Mouse (Mus musculus) lung, adult 2 months (tissue): ENCODE results near the gene Ttyh3. TPM values are rescaled to one million over a fixed set of nuclear protein-coding genes. Genes with fewer than 3 reads are reported as not detected.

Experiments
- DNase-seq: peaks from one replicate; pipeline ENCODE4 v3.0.0; 2022
- H3K4me1 ChIP-seq: fragments of 200-500 bp; 2 replicates; pipeline ENCODE4 v1.6.1; 2011; ENCODE audit warnings: low read length; ENCODE audit not compliant: control insufficient read depth, insufficient read depth
- H3K4me3 ChIP-seq: fragments of 200-500 bp; replicated peaks from 2 replicates; pipeline ENCODE3; 2011; ENCODE audit warnings: low read depth, mild to moderate bottlenecking, control low read depth, low read length; ENCODE audit errors: extremely low read depth
- CTCF ChIP-seq: fragments of 200-500 bp; IDR thresholded peaks from 2 replicates; pipeline ENCODE4 v1.5.1; 2011; ENCODE audit warnings: mild to moderate bottlenecking, low read length, control low read depth; ENCODE audit not compliant: insufficient read depth
- POLR2A ChIP-seq: fragments of 200-500 bp; IDR thresholded peaks from 2 replicates; pipeline ENCODE4 v1.6.1; 2011; ENCODE audit warnings: low read depth, mild to moderate bottlenecking, control low read depth, low read length, borderline replicate concordance; ENCODE audit errors: extremely low read depth
- WGBS: fragments of 180-500 bp; shearing (Covaris S2); methylation state at CpG from one replicate; pipeline ENCODE4 v1.1.7; 2018; 5-methylcytosine and 5-hydroxymethylcytosine counted together
- polyA plus RNA-seq: library from polyadenylated mRNA; depleted of rRNA; stranded (reverse); fragments of >200 nt; gene quantifications from 2 replicates; pipeline ENCODE4 v1.2.3, GENCODE M21; 2012

Gene Ttyh3
- polyA plus RNA-seq, 1 experiment = 117 TPM

DNA sequence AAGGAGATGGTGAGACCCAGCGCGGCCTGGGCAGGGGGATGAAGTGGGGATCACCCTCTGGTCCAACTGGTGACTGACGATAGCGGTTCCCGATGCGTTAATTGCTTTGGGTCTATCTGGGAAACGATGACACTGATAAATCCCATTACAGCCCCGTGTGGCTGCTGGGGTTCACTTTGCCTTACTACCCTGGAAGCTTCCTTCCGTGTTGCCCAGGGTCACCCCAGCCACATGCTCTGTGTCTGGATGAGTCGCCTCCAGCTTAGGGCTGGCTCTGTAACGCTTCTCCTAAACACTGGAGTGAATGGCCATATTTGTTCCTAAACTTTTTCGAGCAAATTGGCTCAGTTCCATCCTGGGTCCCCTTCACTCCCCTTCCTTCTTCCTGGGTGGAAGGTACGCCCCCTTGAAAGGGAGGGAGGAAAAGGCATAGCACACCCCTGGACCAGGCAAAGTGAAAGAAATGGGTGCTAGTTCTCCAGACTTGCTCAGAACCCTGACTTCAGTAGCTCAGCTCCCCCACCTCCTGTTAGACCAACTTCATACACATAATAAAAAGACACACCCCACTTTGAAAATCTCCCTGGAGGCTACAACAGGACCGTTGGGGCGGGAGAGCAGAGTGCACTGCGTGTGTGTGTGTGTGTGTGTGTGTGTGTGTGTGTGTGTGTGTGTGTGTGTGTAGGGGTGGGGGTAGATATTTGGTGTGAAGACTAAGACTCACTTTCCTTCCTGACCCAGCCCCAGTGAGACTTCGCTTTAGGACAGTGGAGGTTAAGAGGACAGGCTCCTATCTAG is 40.8 kb downstream of the Ttyh3 start:
- peak; percentile 42 for DNase-seq
- H3K4me1 ChIP-seq = peaks cover 14% of the 10 kb centered on the region
- H3K4me3 ChIP-seq = peak overlapping the region; percentile 93
- WGBS = 2% methylated on average over 17 of the region's 17 CpGs
- TF ChIP-seq POLR2A (no peak), CTCF (no peak)

DNA sequence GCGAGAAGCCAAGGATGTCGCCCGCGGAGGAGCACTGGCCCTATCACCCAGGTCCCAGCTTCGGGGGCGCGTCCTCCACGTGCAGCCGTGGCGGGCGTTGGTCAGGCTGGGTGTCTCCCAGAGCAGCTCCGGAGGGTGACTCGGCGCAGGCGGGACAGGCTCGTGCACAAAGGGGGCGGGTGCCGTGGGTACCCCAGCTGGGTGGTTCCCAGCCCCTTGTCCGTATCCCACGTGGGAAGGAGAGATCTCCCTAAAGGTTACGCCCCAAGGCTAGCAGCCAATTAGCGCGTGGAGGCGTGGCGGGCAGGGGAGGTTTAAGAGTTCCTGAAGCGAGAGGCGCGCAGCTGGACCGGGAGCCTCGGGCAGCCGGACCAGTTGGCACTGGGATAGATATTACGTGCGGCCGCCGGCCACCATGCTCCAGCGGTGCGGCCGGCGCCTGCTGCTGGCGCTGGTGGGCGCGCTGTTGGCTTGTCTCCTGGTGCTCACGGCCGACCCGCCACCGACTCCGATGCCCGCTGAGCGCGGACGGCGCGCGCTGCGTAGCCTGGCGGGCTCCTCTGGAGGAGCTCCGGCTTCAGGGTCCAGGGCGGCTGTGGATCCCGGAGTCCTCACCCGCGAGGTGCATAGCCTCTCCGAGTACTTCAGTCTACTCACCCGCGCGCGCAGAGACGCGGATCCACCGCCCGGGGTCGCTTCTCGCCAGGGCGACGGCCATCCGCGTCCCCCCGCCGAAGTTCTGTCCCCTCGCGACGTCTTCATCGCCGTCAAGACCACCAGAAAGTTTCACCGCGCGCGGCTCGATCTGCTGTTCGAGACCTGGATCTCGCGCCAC is 41.6 kb downstream of the Ttyh3 start, which contains the start of gene Lfng:
Gene Lfng (plus strand): TSS at position 320 of the 835 bp plus-strand sequence.
- no peak for TF ChIP-seq CTCF
- TF ChIP-seq POLR2A = peak; percentile 98
- WGBS = under 1% methylated on average over 91 of the region's 91 CpGs
- peaks cover 10% of the 10 kb centered on the region for H3K4me1 ChIP-seq
- DNase-seq = peak; percentile 91
- H3K4me3 ChIP-seq = peak within 1 kb of the TSS; percentile 93

DNA sequence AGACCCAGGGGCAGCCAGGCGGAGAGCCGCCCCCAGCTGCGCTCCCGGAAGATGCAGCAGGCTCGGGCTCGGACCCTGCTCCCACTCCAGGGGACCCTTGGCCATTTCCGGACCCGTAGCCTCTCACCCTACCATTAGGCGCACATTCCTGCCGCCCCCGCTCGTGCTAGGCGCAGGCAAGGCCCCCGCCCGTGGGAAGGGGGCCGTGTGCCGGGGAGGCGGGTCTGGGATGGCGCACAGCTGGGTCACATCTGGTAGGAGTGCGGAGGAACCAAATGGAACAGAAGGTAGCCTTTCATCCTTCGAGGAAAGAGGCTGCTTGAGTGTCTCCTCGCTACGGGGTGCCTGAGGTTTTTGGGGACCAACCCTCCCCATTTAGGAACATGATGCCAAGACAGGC is 42.4 kb downstream of the Ttyh3 start:
- TF ChIP-seq CTCF (no peak), POLR2A (no peak)
- peaks cover 5% of the 10 kb centered on the region for H3K4me1 ChIP-seq
- 11% methylated on average over 23 of the region's 23 CpGs for WGBS
- no peak overlapping the region for H3K4me3 ChIP-seq
- no peak for DNase-seq

DNA sequence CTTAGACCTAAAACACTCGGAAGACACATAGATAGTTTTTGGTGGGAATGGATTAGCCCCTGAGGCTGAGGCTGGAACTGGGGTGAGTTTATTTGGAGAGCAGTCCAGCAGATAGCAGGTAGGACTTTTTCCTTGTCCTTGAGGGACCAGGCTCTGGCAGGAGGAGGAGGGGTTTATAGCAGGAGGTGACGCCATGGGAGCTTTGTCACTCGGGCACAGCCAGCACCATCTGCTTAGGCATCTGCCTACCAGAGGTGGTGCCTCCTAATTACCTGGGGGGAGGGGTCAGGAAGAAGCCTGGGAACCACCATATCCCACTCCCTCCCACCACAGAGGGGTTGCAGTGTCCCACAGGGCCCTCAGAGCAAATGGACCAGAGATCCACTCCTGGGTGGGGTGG is 43.6 kb downstream of the Ttyh3 start:
- DNase-seq = no peak
- no peak overlapping the region for H3K4me3 ChIP-seq
- peaks cover 4% of the 10 kb centered on the region for H3K4me1 ChIP-seq
- WGBS = 55% methylated on average over 3 of the region's 3 CpGs
- TF ChIP-seq CTCF (no peak), POLR2A (no peak)

DNA sequence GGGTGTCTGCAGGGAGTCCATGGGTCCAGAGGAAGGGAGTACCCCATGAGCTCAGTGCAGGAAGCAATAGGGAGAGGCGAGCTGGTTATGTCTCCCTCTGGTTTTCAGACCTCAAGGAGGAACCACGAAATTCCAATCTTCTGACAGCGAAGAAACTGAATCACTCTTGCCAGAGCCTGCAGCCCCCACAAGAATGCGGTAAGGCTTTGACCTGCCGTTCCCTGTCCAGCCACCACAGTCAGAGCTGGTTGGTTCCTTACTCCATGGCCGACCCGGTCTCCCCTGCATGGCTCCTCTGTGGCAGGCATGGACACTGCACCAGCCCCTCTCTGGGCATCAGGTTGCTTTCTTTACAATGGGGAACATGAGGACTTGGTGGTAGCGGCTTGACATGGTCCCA is 44.4 kb downstream of the Ttyh3 start:
- 50% methylated on average over 8 of the region's 8 CpGs for WGBS
- no peak overlapping the region for H3K4me3 ChIP-seq
- TF ChIP-seq POLR2A (no peak), CTCF (no peak)
- no peak for DNase-seq
- H3K4me1 ChIP-seq = peaks cover 4% of the 10 kb centered on the region

DNA sequence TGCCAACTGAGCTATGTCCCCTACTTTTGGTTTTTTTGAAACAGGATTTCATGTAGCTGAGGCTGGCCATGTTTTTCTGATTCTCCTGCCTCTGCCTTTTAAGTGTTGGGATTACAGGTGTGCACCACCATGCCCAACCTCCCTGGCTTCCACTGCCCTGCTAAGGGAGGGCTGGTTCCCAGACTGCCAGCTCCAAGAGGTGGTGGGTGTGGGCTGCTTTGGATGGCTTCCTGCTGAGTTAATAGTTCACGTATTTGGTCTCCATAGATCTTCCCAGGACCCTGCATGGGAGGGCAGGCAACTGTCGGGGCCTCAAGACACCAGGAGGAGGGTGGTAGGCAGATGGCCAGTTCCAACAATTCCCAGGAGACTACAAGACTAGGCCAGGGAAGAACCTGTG is 46.3 kb downstream of the Ttyh3 start:
- TF ChIP-seq CTCF (no peak), POLR2A (no peak)
- Histone ChIP-seq H3K4me1 (peaks cover 9% of the 10 kb centered on the region), H3K4me3 (no peak overlapping the region)
- WGBS = 68% methylated on average over 2 of the region's 2 CpGs
- no peak for DNase-seq

DNA sequence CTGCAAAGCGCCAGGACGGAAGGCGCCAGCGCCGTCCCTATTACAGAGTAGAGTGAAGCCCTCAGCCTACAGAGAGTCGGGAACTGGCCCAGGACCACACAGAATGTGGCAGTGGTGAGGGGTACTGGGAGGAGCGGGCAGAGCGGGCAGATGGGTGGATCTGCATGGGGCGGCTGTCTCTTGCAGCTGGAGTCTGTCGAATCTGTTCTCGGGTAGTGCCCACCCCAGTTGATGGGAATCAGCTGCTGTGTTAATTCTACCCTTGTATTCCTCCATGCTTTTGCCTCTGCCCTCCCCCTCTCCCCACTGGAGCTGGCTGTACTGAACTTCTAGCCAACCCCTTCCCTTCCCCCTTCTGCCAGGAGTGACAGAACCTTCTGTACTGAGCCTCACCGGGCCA is 47.1 kb downstream of the Ttyh3 start:
- no peak for DNase-seq
- Histone ChIP-seq H3K4me3 (no peak overlapping the region), H3K4me1 (peaks cover 8% of the 10 kb centered on the region)
- WGBS = 76% methylated on average over 12 of the region's 12 CpGs
- TF ChIP-seq CTCF (no peak), POLR2A (no peak)

DNA sequence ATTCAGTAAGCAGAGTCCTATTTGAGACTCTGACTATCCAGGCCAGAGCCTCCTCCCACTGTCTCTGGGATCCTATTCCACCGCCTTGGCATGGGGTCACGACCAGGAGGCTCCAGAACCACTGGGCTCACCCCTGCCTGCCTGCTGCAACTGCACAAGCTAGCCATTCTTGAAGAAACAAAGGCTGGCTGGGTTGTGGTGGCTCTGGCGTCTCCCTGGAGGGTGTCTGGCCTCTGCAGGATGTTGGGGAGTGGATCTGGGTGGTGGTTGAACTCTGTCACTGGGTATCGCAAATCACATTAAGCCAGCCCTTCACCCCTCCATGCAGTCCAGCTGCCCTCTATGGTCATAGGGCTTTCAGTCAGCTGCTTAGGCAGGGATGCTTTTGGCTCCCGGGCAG is 48.9 kb downstream of the Ttyh3 start:
- 66% methylated on average over 5 of the region's 5 CpGs for WGBS
- TF ChIP-seq POLR2A = no peak
- no peak for TF ChIP-seq CTCF
- DNase-seq = no peak
- H3K4me3 ChIP-seq = no peak overlapping the region
- peaks cover 7% of the 10 kb centered on the region for H3K4me1 ChIP-seq

DNA sequence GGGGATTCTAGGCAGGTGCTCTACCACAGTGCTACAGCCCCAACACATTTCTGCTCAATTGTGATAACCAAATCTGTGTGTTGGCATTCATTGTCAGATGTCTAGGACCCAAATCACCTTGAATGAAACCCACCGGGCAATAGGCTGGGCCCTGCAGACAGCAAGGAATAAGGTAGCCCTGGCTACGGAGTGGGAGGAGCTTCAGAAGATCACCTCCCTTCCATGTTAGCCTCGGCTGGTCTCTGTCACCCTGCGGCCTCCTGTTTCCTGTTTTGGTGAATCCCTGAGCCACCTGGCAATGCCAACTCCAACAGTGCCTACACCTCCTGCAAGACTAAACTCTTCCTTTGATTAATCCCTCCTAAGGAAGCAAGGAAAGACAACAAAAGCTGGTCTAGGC is 51.0 kb downstream of the Ttyh3 start:
- 59% methylated on average over 4 of the region's 4 CpGs for WGBS
- H3K4me3 ChIP-seq = no peak overlapping the region
- peaks cover 7% of the 10 kb centered on the region for H3K4me1 ChIP-seq
- TF ChIP-seq CTCF (no peak), POLR2A (no peak)
- DNase-seq = no peak
